Mouse (Mus musculus): Measurements from ENCODE around the gene Dcun1d5. TPM values are rescaled to one million over a fixed set of nuclear protein-coding genes. Genes with fewer than 3 reads are reported as not detected.
"Not testable (repeated sequence)": the region's sequence is repeated elsewhere in the genome, so short reads cannot be mapped to it uniquely, and the experiment has no call there.

Dcun1d5 gene
- polyA plus RNA-seq (2012; rRNA removed), result 68.7 and 77.3 TPM in 2 replicates

GRCm38 (mm10) chr9:7184172-7184896, at the start of gene Dcun1d5, which contains the start of gene Dync2h1:
Gene Dcun1d5, plus strand, starts transcription at chr9:7184520.
Gene Dync2h1, minus strand, starts transcription at chr9:7184446.
- peak; percentile 89 to 96 for DNase-seq (ENCODE audit: extremely low spot score in 1 of 2, low spot score in 1 of 2)

GRCm38 (mm10) chr9:7154391-7154790, 29.9 kb upstream of the Dcun1d5 start:
- DNase-seq (ENCODE audit: extremely low spot score in 1 of 2, low spot score in 1 of 2), result no peak

GRCm38 (mm10) chr9:7158605-7159004, 25.7 kb upstream of the Dcun1d5 start:
- no peak for DNase-seq (ENCODE audit: extremely low spot score in 1 of 2, low spot score in 1 of 2)

- DNase-seq (ENCODE audit: extremely low spot score in 1 of 2, low spot score in 1 of 2), result no peak
Observed at GRCm38 (mm10) chr9:7159718-7160117, 24.6 kb upstream of the Dcun1d5 start.

- no peak for DNase-seq (ENCODE audit: extremely low spot score in 1 of 2, low spot score in 1 of 2)
Observed at GRCm38 (mm10) chr9:7160688-7161087, 23.6 kb upstream of the Dcun1d5 start.

GRCm38 (mm10) chr9:7167339-7167998, 16.9 kb upstream of the Dcun1d5 start:
- DNase-seq (ENCODE audit: extremely low spot score in 1 of 2, low spot score in 1 of 2), result no peak

- DNase-seq (ENCODE audit: extremely low spot score in 1 of 2, low spot score in 1 of 2), result no peak
Observed at GRCm38 (mm10) chr9:7173756-7174155, 10.6 kb upstream of the Dcun1d5 start.

- DNase-seq (ENCODE audit: extremely low spot score in 1 of 2, low spot score in 1 of 2), result peak; percentile 91 to 96
Observed at GRCm38 (mm10) chr9:7176618-7177610, 7.4 kb upstream of the Dcun1d5 start.

- DNase-seq (ENCODE audit: extremely low spot score in 1 of 2, low spot score in 1 of 2), result peak in 1 of 2 experiments; percentile 30
Observed at GRCm38 (mm10) chr9:7184897-7185291, 574 bp downstream of the Dcun1d5 start.

- DNase-seq (ENCODE audit: extremely low spot score in 1 of 2, low spot score in 1 of 2), result not testable (repeated sequence)
Observed at GRCm38 (mm10) chr9:7190694-7191093, 6.4 kb downstream of the Dcun1d5 start.

- peak in 1 of 2 experiments; percentile 58 for DNase-seq (ENCODE audit: extremely low spot score in 1 of 2, low spot score in 1 of 2)
Observed at GRCm38 (mm10) chr9:7216240-7216639, 31.9 kb downstream of the Dcun1d5 start.

- no peak for DNase-seq (ENCODE audit: extremely low spot score in 1 of 2, low spot score in 1 of 2)
Observed at GRCm38 (mm10) chr9:7221024-7221423, 36.7 kb downstream of the Dcun1d5 start.

GRCm38 (mm10) chr9:7221460-7221859, 37.1 kb downstream of the Dcun1d5 start:
- no peak for DNase-seq (ENCODE audit: extremely low spot score in 1 of 2, low spot score in 1 of 2)

GRCm38 (mm10) chr9:7238619-7239018, 54.3 kb downstream of the Dcun1d5 start:
- no peak for DNase-seq (ENCODE audit: extremely low spot score in 1 of 2, low spot score in 1 of 2)

GRCm38 (mm10) chr9:7239967-7240366, 55.6 kb downstream of the Dcun1d5 start:
- DNase-seq (ENCODE audit: extremely low spot score in 1 of 2, low spot score in 1 of 2), result no peak

GRCm38 (mm10) chr9:7252797-7253654, 68.7 kb downstream of the Dcun1d5 start:
- DNase-seq (ENCODE audit: extremely low spot score in 1 of 2, low spot score in 1 of 2), result no peak
